Mouse (Mus musculus): ENCODE results near the gene Nagpa.
A peak's percentile ranks its signal among the peaks of the same experiment; 100 is the strongest.
"Not testable (repeated sequence)": the region's sequence is repeated elsewhere in the genome, so short reads cannot be mapped to it uniquely, and the experiment has no call there.

Nagpa gene

DNA sequence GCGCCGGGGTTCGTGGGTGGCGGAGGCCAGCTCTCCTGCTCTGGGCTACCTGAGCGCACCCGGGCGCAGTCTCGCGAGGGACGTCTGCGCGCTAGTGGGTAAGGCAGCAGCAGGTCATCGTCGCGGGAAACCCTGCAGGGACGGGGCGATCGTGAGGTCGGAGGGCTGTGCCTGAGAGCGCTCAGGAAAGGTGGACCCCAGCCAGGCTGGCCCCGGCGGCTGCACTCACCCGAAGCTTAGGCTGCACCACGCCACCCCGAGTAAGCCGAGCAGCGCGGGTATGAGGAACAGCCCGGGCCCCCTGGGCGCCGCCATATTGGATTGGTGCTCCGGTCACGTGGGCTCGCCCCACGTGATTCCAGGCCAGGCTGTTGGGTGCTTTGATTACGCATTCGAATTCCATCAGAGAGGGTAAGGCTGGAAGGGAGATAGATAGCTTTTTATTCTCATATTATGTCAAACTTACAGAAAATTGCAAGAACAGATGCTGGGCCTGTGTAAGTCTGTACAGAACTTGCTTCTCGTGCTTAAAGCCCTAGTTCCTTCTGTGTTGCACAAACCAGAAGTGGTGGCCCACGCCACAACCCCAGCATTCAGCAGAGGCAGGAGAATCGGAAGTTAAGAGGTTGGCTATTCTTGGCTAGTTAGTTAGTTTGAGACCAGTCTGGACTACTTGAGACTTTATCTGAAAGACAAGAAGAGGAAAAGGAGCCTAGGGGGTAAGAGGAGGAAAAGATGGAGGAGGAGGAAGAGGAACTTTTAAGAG, at the start of gene Nagpa:
Gene Nagpa, minus strand, starts transcription at position 345 of the 766 bp plus-strand sequence.
- peak; percentile 75 to 78 for DNase-seq (ENCODE audit: low spot score in 2 of 2)

GRCm38 (mm10) chr16:5252260-5252659, 48.4 kb upstream of the Nagpa start:
- DNase-seq (ENCODE audit: low spot score in 2 of 2): no peak

DNA sequence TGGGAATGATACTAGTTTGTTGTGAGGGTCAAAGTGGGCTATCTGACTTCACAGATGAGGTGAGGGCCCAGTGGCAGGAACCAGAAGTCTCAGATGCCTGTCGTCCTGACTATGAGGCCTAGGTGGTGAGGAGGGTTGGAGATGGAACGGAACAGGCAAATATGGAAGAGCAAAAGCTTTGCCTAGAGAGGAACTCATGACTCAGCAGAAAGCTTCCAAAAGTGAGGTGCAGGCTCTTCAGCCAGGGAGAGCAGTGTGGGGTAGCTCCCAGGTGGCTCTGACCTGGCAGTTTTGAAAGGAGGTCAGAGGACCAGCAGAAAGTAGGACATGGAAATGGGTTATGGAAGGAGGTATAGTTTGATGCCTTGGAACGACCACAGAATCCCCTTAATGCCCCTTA, 47.1 kb upstream of the Nagpa start:
- no peak for DNase-seq (ENCODE audit: low spot score in 2 of 2)

DNA sequence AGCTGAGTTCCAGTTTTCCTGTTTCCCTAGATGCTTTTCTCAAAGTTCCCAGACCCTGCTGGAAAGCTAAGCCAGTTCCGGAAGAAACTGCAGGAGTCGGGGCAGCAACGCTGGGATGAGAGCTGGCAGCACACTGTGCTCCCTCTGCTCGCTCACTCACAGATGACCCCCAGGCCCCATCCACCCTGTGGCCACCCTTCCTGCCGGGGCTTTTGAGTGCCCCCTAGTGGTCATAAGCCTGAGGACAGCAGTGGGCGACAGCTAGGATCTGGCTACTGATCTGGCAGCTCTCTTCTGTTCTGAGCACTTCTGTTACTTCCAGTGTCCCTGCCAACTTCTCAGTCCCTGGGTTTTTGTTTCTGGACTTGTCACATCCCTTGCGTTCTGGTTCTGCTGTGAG, 40.6 kb upstream of the Nagpa start:
- DNase-seq (ENCODE audit: low spot score in 2 of 2): peak in 1 of 2 experiments; percentile 53

DNA sequence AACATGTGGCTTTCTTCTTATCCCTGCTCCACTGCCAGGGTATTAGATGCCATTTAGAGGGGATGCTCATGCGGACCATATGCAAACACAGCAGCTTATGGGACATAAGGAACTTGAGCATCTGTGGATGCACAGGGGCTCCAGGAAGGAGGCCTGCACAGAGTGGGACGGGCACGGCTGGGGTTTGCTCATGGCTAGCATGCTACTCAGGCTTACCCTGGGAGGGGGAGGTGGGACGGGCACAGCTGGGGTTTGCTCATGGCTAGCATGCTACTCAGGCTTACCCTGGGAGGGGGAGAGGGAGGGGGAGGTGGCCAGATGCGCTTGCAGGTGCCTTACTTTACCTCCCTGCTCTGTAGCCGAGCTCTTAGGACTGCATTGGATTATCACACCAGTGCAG, 39.1 kb upstream of the Nagpa start:
- DNase-seq (ENCODE audit: low spot score in 2 of 2): no peak

- DNase-seq (ENCODE audit: low spot score in 2 of 2): no peak
Observed at GRCm38 (mm10) chr16:5242355-5242754, 38.5 kb upstream of the Nagpa start.

DNA sequence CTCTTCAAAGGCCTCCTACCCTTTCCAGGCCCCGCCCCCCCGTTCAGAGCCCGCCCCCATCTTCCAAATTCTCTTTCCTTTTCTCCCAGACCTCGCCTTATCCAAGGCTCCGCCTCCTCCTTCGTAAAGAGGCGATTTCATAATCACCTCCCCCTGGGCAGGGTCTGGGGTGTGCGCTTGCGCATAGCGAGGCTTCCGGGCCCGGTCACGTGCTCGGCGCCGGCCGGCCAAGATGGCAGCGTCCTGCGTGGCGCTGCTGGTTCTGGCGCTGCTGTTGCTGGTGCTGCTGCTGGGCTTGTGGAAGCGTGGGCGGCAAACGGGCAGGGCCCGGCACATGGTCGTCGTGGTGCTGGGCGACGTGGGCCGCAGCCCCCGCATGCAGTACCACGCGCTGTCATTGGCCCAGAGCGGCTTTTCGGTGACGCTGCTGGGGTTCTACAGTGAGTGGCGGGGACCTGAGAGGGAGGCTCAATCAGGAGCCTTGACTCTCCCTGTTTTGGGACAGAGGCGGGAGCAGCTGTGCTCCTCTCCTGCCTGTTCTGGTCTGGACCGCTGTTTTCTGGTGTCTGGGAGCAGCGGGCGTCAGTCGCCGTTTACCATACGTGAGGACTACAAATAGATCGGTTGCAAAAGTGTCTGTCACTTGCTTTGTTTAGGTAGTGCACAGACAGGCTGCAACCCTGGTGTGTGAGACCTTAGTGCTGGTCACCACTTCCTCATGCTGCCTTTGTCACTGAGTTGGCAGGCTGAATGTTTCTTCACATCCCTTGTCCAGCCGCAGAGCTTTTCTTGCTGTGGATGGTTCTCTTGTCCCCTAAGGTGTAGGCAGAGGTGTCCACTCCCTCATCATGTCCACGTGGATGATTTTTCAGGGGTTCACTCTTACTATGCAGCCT, 29.9 kb upstream of the Nagpa start, which contains the start of gene Alg1:
Gene Alg1, plus strand, starts transcription at position 204 of the 896 bp plus-strand sequence.
- DNase-seq (ENCODE audit: low spot score in 2 of 2): peak; percentile 90 to 93

DNA sequence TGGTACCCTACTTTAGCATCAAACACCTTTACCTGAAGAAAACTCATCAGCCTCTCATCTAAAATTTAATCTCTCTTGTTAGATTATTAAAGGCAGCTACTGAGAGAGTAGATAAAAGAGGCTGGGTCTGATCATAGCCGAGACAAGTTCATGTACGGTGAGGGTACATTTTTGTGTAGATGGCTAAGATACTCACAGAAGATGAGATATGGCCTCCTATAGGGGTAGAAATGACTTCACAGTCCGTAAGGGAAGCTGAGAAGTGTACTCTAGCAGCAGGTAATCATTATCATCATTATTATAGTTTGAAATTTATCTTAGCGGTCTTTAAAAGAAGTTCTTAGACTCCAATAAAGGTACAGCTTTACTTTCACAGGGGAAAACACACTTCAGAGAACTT, 29.2 kb upstream of the Nagpa start:
- no peak for DNase-seq (ENCODE audit: low spot score in 2 of 2)

GRCm38 (mm10) chr16:5228103-5228502, 24.3 kb upstream of the Nagpa start:
- not testable (repeated sequence) for DNase-seq (ENCODE audit: low spot score in 2 of 2)

GRCm38 (mm10) chr16:5227501-5227900, 23.7 kb upstream of the Nagpa start:
- not testable (repeated sequence) for DNase-seq (ENCODE audit: low spot score in 2 of 2)

DNA sequence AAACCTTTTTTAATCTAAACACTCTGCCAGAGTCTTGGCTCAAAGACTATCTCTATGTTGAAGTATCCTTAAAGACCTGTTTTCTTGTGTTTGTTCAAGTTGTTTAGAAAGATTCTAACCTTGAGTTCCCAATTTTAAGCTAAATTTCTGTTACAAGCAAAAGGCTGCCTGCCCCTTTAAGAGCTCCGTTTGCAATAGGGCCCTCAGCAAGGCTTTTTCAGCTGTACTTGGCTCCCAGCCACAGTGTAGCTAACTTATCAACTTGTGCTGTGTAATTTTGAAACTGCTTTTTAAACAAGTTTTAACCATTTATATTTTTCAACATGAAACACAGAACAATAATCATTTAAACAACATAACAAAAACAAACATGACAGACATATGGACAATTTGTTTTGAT, 22.7 kb upstream of the Nagpa start:
- DNase-seq (ENCODE audit: low spot score in 2 of 2): not testable (repeated sequence)

DNA sequence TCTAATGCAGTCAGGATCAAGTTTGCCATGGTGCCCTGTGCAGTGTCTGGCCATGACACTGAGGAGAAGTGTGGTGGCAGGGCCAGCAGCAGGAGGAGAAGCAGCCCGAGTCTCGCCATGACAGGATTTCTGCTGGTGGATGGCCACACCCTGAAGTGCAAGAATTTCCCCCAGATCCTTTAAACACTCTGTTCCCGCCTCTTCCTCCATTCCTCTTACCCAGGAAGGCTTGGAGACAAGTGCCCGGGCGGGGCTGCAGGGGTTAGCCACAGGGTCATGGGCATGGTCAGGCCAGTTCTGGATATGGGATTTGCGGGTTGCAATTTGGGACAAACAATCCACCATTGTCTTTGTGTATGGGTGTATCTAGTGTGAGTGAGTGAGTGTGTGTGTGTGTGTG, 18.3 kb upstream of the Nagpa start, which contains the start of gene AU021092:
Gene AU021092, minus strand, starts transcription at position 160 of the 400 bp plus-strand sequence.
- DNase-seq (ENCODE audit: low spot score in 2 of 2): no peak

GRCm38 (mm10) chr16:5221403-5221802, 17.6 kb upstream of the Nagpa start:
- no peak for DNase-seq (ENCODE audit: low spot score in 2 of 2)

DNA sequence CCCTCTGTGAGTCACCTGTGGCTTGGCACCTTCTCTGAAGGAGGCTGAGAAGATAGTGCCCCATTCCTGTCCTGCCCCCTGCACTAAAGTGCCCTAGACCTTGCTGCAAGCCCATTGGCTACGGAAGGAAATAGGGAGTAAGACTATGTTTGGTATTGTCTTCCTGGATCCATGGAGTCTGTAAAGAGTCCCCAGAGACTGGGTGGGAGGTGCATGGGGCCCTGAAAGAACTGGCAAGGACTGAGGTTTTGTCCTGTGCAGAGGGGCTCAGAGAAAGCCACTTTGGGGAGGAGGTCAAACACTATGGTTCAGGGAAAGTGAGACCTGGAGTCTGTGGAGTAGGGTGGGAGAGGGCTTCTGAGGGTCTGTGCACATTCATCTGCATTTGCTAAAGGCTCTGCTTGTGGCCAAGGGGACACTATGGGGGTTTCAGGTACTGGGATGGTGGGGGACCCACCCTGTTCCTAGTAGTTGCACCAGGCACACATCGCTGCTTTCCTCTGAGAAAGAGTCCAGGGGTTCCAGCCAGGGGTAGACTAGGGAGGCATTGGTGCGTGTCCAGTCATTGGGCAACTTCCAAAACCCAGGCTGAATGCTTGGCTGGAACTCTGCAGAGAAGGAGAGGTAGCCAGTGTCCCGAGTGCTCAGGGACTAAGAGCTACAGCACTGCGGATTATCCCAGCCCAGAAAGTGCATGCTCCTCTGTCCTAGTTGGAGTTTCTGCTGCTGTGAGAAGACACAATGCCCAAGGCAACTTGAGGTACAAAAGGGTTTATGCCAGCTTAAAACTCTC, 13.7 kb upstream of the Nagpa start:
- no peak for DNase-seq (ENCODE audit: low spot score in 2 of 2)

DNA sequence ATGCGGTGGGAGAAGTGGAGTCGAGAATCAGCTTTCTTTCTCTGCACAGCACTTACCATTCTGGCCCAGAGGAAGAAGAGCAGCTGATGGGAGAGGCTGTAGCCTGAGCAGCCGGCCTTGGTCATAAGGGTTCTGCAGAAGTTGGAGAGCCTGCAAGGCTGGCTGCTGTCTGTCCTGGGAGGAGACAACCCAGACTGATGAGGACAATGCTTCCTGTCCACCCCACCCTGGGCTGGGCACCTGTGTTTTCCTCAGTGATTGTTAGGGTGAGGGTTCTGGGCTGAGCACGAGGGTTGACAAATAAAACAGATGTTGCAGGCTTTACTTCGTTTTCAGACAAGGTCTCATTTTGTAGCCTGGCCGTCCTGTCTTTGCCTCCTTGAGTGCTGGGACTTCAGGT, 12.9 kb upstream of the Nagpa start:
- DNase-seq (ENCODE audit: low spot score in 2 of 2): no peak

- DNase-seq (ENCODE audit: low spot score in 2 of 2): no peak
Observed at GRCm38 (mm10) chr16:5214126-5214525, 10.3 kb upstream of the Nagpa start.

GRCm38 (mm10) chr16:5212150-5212549, 8.3 kb upstream of the Nagpa start:
- DNase-seq (ENCODE audit: low spot score in 2 of 2): no peak

GRCm38 (mm10) chr16:5210365-5210764, 6.6 kb upstream of the Nagpa start:
- DNase-seq (ENCODE audit: low spot score in 2 of 2): no peak

DNA sequence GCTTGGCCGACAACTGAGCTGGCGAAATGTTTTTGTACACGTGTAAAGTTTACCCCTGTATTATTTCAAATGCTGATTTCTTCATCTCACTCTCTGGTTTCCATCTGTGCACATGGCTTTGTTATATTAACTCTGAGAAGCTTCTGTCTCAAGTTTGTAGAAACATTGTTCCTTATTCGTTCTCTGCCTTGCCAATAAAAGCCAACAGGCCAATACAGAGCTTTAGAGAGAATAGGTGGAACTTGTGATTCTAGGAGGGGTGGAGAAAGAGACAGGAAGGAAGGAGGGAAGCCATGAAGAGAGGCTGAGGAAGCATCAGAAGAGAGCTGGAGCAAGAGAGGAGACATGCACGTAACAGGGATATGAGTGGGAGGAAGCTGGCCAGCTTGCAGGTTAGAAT, 2.2 kb upstream of the Nagpa start:
- DNase-seq (ENCODE audit: low spot score in 2 of 2): no peak

DNA sequence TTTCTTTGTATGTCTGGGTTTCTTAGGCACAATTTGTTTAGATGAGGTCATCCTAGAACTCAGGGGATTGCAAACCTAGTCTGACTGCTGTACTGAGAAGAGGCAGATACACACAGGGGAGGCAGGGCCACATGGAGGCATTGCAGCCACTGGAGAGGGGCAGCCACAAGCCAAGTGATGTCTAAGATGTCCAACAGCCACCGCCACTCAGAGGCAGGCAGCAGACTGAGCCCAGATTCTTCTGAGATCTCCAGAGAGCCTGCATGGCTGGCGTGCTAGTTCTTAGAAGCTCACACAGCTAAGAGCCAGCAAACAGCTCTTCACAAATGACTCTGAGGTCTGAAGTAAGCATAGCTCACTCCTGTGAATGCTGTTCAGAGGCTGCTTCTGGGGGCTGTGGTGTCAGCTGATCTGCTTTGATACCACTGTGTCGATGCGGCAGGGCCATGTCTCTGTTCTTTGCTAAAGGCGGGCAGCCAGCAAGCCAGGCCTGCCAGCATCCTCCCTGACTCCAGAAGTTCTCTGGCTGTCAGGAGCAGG, 1.7 kb upstream of the Nagpa start:
- no peak for DNase-seq (ENCODE audit: low spot score in 2 of 2)

- DNase-seq (ENCODE audit: low spot score in 2 of 2): peak in 1 of 2 experiments; percentile 24
Observed at GRCm38 (mm10) chr16:5203200-5203599, 612 bp downstream of the Nagpa start.

All from frontal cortex, postnatal 10 days (tissue).